Mouse (Mus musculus) stomach, postnatal 0 days (tissue): Measurements from ENCODE around the gene Plin5.

ENCODE experiments used
- CTCF ChIP-seq: IDR thresholded peaks from 2 replicates; pipeline ENCODE4 v1.5.1; 2016; ENCODE audit warnings: antibody characterized with exemption, low read depth, mild to moderate bottlenecking, moderate library complexity
- EP300 ChIP-seq: optimal IDR thresholded peaks from 2 replicates; pipeline ENCODE3; 2016; ENCODE audit warnings: antibody characterized with exemption

GRCm38 (mm10) chr17:56071126-56071525, 46.3 kb downstream of the Plin5 start:
- no peak for TF ChIP-seq EP300
- TF ChIP-seq CTCF: no peak
